Mouse (Mus musculus) heart, embryonic 10.5 days (tissue): ENCODE measurements around the gene Ddx17. TPM values are rescaled to one million over a fixed set of nuclear protein-coding genes. Genes with fewer than 3 reads are reported as not detected.

Experiments used
- DNase-seq: peaks from one replicate; pipeline ENCODE4 v3.0.0-alpha.2; 2017; ENCODE audit warnings: low spot score
- H3K27ac ChIP-seq: fragments of 300-500 bp; sonication (generic); 2 replicates; pipeline ENCODE4 v1.5.1; 2016; ENCODE audit warnings: mild to moderate bottlenecking
- H3K27me3 ChIP-seq: fragments of 300-500 bp; sonication (generic); 2 replicates; pipeline ENCODE4 v1.6.1; 2016; ENCODE audit warnings: mild to moderate bottlenecking; ENCODE audit not compliant: poor library complexity, insufficient read depth, severe bottlenecking
- H3K36me3 ChIP-seq: fragments of 300-500 bp; sonication (generic); 2 replicates; pipeline ENCODE4 v1.6.1; 2016; ENCODE audit warnings: mild to moderate bottlenecking, moderate library complexity
- H3K4me1 ChIP-seq: fragments of 300-500 bp; sonication (generic); 2 replicates; pipeline ENCODE4 v1.6.1; 2016; ENCODE audit warnings: mild to moderate bottlenecking
- H3K4me3 ChIP-seq: fragments of 300-500 bp; sonication (generic); 2 replicates; pipeline ENCODE4 v1.5.1; 2016; ENCODE audit warnings: mild to moderate bottlenecking, moderate library complexity
- H3K9me3 ChIP-seq: fragments of 300-500 bp; sonication (generic); 2 replicates; pipeline ENCODE4 v1.6.1; 2016; ENCODE audit warnings: mild to moderate bottlenecking, moderate library complexity
- WGBS: fragments of 180-500 bp; shearing (Covaris S2); methylation state at CpG from one replicate; pipeline ENCODE4 v1.1.7; 2016; 5-methylcytosine and 5-hydroxymethylcytosine counted together
- polyA plus RNA-seq: library from polyadenylated mRNA; unstranded; fragments of >200 nt; fragmentation: Nextera tagmentation; extraction: Ambion mirVana; gene quantifications from 2 replicates; pipeline ENCODE4 v1.2.1, GENCODE M21; 2016

Ddx17 gene
- 33.3 and 37.5 TPM in 2 replicates for polyA plus RNA-seq

DNA sequence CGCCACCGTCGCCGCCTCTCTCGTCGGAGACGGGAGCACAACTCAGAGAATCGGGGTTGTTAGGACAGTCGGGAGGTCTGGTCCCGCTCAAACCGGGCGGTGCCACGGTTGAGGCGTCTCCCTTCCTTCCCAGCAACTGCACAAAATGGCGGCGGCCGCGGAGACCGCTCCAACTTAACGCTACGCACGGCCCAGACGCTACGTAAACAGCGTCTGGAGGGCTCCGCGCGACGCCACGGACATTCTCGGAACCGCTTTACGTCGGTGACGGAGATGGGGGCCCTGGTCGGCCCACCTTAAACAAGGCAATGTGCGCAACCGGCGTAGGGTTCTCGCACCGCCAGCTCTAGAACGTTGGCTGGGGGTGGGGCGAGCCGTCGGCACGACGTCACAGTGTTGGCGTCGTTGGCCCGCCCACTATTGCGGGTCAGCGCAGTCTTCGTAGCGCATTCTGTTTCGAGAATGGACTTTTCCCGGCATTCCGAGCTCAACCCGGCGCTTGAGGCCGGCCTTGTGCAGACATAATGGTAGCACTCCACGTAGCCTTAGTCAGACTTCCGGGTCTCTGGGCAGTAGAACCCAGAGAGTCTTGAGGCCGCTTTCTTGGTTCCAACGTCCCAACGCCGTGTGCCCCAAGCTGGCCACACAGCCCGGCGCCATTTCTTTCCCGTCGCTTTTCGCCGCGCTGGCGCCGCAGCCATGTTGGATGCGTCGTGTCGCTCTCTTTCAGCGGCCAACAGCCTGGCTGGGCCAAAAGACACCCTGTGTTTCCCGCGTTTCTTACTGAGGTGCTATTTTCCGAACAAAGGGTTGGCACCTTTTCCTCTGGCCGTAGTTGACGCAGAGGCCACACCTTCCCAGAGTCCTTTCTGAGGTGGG lies at the start of gene Ddx17:
TSS of gene Ddx17 (minus strand) at position 332 of the 879 bp plus-strand sequence.
- H3K9me3 ChIP-seq, result no peaks in the 10 kb centered on the region; the same call in 1 of the 2 replicates

DNA sequence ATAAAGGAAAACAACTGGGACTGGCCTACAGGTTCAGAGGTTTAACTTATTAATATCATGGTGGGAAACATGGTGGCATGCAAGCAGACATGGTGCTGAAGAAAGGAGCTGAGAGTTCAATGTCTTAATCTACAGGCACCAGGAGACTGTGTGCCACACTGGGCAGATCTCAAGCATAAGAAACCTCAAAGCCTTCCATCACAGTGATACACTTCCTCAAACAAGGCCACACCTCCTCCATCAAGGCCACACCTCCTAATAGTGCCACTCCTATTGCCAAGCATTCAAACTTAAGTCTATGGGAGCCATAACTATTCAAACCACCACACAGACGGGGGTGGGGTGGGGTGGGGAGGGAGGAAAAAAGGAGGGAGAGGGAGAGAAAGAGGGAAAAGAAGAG lies 35.0 kb upstream of the Ddx17 start:
- Histone ChIP-seq H3K36me3 (no peaks in the 10 kb centered on the region), H3K4me1 (no peaks in the 10 kb centered on the region), H3K4me3 (no peak overlapping the region), H3K27me3 (no peaks in the 10 kb centered on the region), H3K9me3 (no peaks in the 10 kb centered on the region), H3K27ac (no peak overlapping the region)
- 50% methylated on average over 1 of the region's 1 CpGs for WGBS
- DNase-seq, result no peak

More for the DNA sequence above, at the start of gene Ddx17:
- 2% methylated on average over 84 of the region's 84 CpGs for WGBS
- H3K27me3 ChIP-seq, result 0 out of 2 replicates have a peak, but pooled peaks cover 5% of the 10 kb centered on the region
- peak within 1 kb of the TSS; percentile 99 for H3K27ac ChIP-seq
- peaks cover 31% of the 10 kb centered on the region for H3K36me3 ChIP-seq
- peak; percentile 98 for DNase-seq
- H3K4me1 ChIP-seq, result peaks cover 19% of the 10 kb centered on the region; the same call in 1 of the 2 replicates
- peak within 1 kb of the TSS; percentile 93 for H3K4me3 ChIP-seq

DNA sequence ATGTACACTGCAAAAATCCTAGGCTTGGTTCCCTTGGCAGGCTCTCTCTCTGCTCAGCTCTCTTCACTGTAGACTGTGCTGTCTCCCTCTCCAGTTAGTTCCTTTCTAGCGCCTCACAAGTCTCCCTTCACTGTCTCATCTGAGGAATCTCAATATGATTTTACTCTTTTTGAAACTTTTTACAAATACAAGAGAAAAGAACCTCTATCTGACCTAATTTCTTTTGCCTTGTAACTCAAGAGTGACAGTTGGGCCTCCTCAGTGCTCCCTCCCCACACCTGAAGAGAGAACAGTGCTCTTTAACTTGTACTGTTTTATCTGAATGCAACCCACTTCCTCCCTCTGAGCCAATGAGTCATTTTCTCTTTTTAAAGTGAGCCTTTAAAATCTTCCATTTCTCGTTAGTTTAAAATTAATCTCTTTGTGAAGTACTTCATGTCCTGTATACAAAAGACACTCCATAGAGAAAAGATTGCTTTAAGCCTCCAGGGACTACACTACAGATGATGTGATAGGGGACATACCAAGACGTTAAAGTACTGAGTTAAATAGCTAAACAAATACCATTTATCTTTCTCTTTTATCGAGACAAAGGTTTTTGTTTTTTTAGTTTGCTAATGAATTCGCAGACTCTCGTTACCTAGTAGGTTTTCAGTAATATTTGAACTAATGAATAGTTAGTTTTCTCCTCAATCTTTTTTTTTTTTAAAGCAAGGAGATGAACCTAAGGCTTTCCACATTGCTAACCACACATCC lies 31.3 kb upstream of the Ddx17 start:
- Histone ChIP-seq H3K4me1 (no peaks in the 10 kb centered on the region), H3K27ac (no peak overlapping the region), H3K4me3 (no peak overlapping the region), H3K9me3 (no peaks in the 10 kb centered on the region), H3K36me3 (no peaks in the 10 kb centered on the region), H3K27me3 (no peaks in the 10 kb centered on the region)
- DNase-seq, result no peak
- WGBS, result 65% methylated on average over 6 of the region's 6 CpGs

GRCm38 (mm10) chr15:79576947-79577346 lies 30.4 kb upstream of the Ddx17 start:
- Histone ChIP-seq H3K4me1 (no peaks in the 10 kb centered on the region), H3K27me3 (no peaks in the 10 kb centered on the region), H3K4me3 (no peak overlapping the region), H3K9me3 (no peaks in the 10 kb centered on the region), H3K27ac (no peak overlapping the region), H3K36me3 (no peaks in the 10 kb centered on the region)
- no peak for DNase-seq
- WGBS, result 83% methylated on average over 2 of the region's 2 CpGs

GRCm38 (mm10) chr15:79575543-79576222 lies 29.1 kb upstream of the Ddx17 start:
- WGBS, result 55% methylated on average over 1 of the region's 1 CpGs
- no peaks in the 10 kb centered on the region for H3K9me3 ChIP-seq
- no peak for DNase-seq
- H3K4me3 ChIP-seq, result no peak overlapping the region
- H3K27ac ChIP-seq, result no peak overlapping the region
- no peaks in the 10 kb centered on the region for H3K36me3 ChIP-seq
- H3K27me3 ChIP-seq, result no peaks in the 10 kb centered on the region
- H3K4me1 ChIP-seq, result no peaks in the 10 kb centered on the region

DNA sequence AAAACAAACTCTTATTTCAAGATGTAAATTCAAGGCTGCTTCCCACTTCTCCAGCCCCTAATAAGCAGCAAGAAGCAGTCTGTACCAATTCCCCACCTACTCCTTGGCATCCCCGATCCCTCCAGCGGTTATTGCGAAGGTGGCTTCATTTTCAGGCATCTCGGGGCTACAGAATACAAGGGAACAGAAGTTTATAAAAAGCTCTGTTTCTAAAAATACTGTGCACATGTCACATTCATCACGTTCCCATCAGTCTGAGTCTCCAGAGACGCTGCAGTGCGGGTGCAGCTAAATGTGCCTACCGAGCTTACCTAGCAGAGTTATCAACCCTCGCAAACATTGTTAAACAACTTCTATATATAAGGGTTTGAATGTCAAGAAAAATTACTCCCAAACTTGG lies 15.9 kb upstream of the Ddx17 start:
- Histone ChIP-seq H3K36me3 (no peaks in the 10 kb centered on the region), H3K27ac (peak overlapping the region; percentile 42; the same call in 1 of the 2 replicates), H3K9me3 (no peaks in the 10 kb centered on the region), H3K4me3 (no peak overlapping the region), H3K4me1 (peaks cover 4% of the 10 kb centered on the region), H3K27me3 (0 out of 2 replicates have a peak, but pooled peaks cover 4% of the 10 kb centered on the region)
- no peak for DNase-seq
- WGBS, result 59% methylated on average over 9 of the region's 9 CpGs

- Histone ChIP-seq H3K36me3 (no peaks in the 10 kb centered on the region), H3K9me3 (no peaks in the 10 kb centered on the region), H3K27me3 (no peaks in the 10 kb centered on the region), H3K4me1 (peaks cover 4% of the 10 kb centered on the region), H3K4me3 (no peak overlapping the region), H3K27ac (no peak overlapping the region)
- no peak for DNase-seq
- WGBS, result 62% methylated on average over 3 of the region's 3 CpGs
These were observed 13.1 kb upstream of the Ddx17 start for GRCm38 (mm10) chr15:79559649-79560048.

GRCm38 (mm10) chr15:79552566-79552965 lies 6.0 kb upstream of the Ddx17 start:
- DNase-seq, result no peak
- Histone ChIP-seq H3K36me3 (no peaks in the 10 kb centered on the region), H3K27ac (no peak overlapping the region), H3K9me3 (no peaks in the 10 kb centered on the region; the same call in 1 of the 2 replicates), H3K4me1 (no peaks in the 10 kb centered on the region), H3K27me3 (peaks cover 10% of the 10 kb centered on the region; the same call in 1 of the 2 replicates), H3K4me3 (no peak overlapping the region)
- 62% methylated on average over 5 of the region's 5 CpGs for WGBS

DNA sequence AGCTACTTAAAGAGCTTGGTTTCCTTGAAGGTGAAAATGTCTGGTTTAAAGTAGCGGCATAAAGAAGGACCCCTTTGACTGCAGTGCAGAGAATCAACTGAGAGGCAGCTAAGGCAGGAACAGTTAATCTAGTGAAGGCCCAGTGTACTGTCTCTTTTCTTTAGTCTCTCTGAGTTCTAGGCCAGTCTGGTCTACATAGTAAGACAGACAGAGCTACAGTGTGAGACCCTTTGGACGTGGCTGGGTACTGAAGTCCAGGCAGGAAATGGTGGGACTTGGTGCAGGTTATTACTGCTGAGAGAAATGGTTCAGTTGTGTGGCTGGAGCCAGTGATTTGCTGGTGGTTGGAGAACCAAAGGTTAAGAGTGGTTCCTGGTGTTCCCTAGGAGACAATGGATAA lies 1.7 kb upstream of the Ddx17 start:
- WGBS, result 94% methylated on average over 2 of the region's 2 CpGs
- H3K27me3 ChIP-seq, result peaks cover 6% of the 10 kb centered on the region; the same call in 1 of the 2 replicates
- no peaks in the 10 kb centered on the region; the same call in 1 of the 2 replicates for H3K9me3 ChIP-seq
- no peak for DNase-seq
- peaks cover 15% of the 10 kb centered on the region for H3K36me3 ChIP-seq
- H3K4me3 ChIP-seq, result no peak overlapping the region
- peaks cover 19% of the 10 kb centered on the region; the same call in 1 of the 2 replicates for H3K4me1 ChIP-seq
- no peak overlapping the region for H3K27ac ChIP-seq

DNA sequence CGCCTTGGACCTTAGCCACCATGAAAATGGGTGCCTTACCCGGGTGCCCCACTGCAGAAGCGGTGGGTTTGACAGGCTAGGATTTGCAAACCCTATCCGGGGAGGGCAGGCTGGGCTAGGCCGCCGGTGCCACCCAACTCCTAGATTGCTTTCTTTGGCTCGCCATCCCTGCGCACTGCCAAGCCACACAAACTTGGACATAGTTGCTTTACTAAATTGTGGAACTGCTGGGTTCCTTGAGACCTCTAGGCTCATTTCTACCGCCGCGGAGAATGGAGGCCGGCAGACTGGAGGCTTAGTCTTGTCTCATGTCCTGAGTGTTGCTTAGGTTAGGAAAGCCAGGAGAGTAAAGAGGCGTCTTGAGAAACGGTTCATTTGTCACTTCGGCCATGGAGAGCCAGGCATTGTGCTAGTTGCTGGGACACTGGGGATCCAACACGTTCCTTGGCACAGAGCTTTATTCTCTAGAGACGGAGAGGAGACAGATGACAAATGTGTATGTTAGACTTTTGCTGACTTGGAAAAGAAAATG lies 814 bp upstream of the Ddx17 start:
- Histone ChIP-seq H3K9me3 (no peaks in the 10 kb centered on the region; the same call in 1 of the 2 replicates), H3K27me3 (0 out of 2 replicates have a peak, but pooled peaks cover 5% of the 10 kb centered on the region), H3K27ac (peak overlapping the region; percentile 99), H3K4me1 (peaks cover 19% of the 10 kb centered on the region; the same call in 1 of the 2 replicates), H3K36me3 (peaks cover 24% of the 10 kb centered on the region), H3K4me3 (peak overlapping the region; percentile 93)
- DNase-seq, result no peak
- WGBS, result 75% methylated on average over 17 of the region's 17 CpGs

DNA sequence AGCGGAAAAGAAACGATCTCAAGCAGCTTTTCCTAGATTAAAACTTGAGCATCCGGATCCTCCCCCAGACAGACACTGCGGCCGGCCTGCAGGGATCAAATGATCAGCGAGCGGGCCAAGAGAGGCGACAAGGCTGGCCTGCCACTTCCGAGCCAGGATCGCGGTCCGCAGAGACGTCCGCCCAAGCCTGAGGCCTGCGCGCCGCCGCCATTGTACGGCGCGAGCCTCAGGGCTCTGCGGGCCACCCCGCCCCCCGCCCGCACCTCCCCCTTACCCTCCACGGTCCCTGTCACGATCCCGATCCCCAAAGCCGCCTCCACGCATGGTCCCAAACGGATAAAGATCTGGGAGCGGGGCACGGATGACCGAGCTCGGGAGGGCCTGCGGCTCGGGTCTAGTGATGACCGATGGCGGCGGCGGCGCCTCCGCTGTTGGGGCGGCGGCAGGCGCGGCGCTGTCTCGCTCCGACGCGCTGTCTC lies 581 bp downstream of the Ddx17 start:
- DNase-seq, result no peak
- H3K4me1 ChIP-seq, result peaks cover 19% of the 10 kb centered on the region; the same call in 1 of the 2 replicates
- 0 out of 2 replicates have a peak, but pooled peaks cover 5% of the 10 kb centered on the region for H3K27me3 ChIP-seq
- under 1% methylated on average over 52 of the region's 52 CpGs for WGBS
- peaks cover 37% of the 10 kb centered on the region for H3K36me3 ChIP-seq
- no peaks in the 10 kb centered on the region; the same call in 1 of the 2 replicates for H3K9me3 ChIP-seq
- H3K27ac ChIP-seq, result peak overlapping the region; percentile 99
- peak overlapping the region; percentile 93 for H3K4me3 ChIP-seq

DNA sequence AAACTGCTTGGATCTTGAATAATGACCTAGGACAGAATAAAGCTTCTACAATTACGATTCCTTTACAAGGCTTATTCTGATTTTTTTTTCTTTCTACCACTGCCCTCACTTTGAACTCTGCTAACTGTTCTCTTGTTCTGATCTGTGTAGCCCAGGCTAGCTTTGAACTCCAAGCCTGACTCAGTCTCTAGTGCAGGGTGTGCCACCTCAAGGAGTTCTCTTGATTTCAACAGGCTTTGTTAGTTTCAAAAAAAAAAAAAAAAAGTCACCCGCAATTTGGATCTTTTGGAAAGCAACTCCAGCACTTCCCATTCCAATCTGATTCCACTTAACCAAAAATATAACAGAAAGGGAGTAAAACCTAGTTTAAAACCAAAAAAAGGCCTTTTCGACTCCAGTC lies 1.0 kb downstream of the Ddx17 start:
- peak overlapping the region; percentile 99 for H3K27ac ChIP-seq
- WGBS, result 4% methylated on average over 3 of the region's 3 CpGs
- H3K9me3 ChIP-seq, result no peaks in the 10 kb centered on the region; the same call in 1 of the 2 replicates
- DNase-seq, result no peak
- H3K4me3 ChIP-seq, result peak overlapping the region; percentile 93
- H3K27me3 ChIP-seq, result 0 out of 2 replicates have a peak, but pooled peaks cover 5% of the 10 kb centered on the region
- peaks cover 19% of the 10 kb centered on the region; the same call in 1 of the 2 replicates for H3K4me1 ChIP-seq
- peaks cover 42% of the 10 kb centered on the region for H3K36me3 ChIP-seq
